Mouse (Mus musculus) right cerebral cortex, postnatal 14 days (tissue): ENCODE measurements around the gene Mrps18b.

ENCODE experiments used
- DNase-seq: peaks from one replicate; pipeline ENCODE4 v3.0.0; 2022

Gene Mrps18b

DNA sequence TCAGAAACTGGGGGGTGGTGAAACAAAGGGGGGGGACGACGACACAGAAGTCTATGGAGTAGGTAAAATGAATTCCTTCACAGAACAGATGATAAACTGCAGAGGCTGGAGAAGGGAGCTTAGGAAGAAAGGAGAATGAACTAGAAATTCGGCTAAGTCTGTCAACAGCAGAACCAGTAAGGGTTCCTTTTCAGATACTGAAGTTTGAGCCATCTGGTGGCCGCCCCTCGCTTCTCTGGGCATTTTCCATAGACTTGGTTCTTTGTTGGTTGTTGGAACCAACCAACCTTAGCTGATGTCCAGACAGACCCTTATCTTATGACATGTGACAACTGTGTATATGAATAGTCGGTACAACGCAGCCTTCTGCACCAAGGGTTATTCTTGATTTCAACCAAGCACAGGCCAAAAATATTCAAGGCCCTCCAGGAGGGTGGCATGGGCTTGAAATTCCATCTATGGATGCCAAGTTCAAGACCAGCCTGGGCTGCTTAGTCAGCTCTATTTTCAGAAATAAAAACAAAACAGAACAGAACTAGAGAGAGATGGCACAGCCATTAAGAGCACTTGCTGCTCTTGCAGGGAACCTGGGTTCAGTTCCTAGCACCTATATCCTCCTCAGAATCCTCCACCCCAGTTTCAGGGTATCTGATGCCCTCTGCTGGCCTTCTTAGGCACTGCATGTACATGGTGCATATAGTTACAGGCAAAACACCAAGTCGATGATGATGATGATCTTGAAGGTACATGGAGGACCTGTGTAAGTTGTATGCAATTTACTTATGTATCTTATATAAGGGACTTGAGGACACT lies 45.1 kb downstream of the Mrps18b start:
- no peak for DNase-seq

DNA sequence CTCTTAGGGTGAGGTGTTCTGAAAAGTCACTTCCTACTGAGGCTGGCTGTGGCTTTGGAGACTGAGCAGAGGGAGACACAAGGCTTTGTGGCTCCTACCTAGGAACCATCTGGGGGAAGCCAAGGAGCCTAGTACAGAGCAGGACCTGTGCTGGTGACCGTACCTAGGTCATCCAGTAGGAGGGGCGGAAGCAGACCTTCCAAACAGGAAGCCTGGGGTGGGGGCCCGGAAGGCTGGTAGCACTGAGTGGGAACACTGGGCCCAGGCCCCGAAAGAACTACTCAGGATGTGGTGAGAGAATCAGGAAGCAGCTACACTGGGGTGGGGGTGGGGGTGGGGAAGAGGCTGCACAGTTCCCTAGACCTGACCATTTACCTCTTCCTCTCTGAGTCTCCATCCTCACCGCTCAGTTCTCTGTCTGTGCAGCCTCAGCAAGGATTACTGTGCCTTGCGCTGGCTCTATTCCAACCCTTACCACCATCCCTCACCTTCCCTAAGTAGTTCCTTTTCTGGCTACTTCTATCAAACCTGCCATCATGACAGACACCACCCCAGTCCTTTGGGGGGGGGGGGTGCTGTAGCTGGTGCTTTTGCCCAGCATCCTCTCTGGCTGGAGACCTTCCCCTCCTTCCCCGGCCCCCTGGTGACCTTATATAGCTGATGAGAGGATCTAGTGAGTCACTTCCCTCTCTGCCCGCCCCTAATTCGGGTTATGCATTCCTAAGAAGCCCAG lies 45.9 kb downstream of the Mrps18b start:
- DNase-seq: peak; percentile 46

DNA sequence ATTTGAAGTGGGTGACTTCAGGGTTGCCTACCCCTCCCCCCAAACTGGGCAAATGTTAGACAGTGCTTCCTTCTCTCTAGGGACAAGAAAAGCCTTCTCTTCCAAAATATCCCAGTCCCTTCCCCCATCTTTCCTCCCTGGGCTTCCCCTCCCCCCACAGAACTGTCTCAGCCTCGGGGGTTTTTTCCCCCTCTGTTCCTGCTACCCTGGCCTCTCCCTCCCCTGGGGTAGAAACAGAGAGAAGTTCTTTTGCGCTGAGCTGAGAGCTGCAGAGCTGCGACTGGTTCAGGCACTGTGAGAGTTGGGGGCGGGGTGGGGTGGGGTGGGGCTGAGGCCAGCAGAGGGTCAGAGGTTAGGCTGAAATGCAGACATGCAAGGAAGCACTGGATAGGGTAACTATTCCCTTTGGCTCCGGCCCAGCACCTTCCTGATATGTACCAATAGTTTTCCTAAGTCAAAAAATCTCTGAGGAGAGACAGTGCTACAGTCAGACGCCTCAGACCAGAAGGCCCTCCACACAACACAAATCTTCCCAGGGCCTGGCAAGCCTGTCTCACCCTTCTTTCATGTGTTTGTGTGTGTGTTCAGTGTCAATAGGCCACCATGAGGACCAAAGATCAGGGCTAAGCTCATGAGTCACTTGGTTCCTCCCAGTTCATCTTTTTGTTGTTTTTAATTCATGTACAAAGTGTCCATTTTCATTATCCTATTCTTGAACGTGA lies 46.7 kb downstream of the Mrps18b start:
- DNase-seq: no peak

DNA sequence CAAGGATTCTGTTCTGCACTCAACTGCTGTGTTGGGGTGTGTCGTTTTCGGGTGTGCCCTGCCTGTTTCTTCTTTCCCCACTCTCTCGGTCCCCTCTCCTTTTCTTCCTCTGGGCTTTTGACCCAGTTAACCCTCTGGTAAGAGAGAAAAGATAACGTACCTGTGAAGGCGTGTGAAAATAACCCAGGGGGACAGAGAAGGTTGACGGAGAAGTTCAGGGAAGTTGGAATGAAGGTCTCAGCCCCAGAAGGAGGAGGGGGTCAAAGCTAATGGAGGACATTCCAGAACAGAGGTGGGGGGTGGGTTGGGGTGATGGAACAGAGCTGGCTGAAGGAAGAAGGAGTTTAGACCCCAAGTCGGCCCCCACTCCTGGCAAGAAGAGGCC lies 47.2 kb downstream of the Mrps18b start:
- no peak for DNase-seq

DNA sequence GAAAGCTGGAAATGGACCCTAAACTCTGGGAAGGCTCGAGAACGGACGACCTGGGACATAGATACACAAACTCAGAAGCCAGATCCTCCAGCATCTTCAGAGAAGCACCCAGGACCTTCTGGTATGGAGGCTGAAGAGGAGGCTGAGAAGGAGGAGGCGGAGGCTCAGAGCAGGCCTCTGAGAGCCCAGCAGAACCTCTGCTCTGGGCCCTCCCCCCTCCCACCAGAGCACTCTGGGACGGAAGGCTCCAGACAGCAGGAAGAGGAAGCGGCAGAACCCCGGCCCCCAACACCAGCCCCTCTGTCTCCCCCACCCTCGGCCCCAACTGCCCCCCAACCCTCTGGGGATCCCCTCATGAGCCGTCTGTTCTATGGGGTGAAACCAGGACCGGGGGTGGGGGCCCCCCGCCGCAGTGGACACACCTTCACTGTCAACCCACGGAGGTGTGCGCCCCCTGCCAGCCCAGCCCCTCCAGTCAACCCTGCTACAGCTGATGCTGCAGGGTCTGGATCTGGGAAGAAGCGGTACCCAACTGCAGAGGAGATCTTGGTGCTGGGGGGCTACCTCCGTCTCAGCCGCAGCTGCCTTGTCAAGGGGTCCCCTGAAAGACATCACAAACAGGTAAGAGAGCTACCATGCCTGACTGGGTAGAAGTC lies 47.9 kb downstream of the Mrps18b start:
- no peak for DNase-seq

DNA sequence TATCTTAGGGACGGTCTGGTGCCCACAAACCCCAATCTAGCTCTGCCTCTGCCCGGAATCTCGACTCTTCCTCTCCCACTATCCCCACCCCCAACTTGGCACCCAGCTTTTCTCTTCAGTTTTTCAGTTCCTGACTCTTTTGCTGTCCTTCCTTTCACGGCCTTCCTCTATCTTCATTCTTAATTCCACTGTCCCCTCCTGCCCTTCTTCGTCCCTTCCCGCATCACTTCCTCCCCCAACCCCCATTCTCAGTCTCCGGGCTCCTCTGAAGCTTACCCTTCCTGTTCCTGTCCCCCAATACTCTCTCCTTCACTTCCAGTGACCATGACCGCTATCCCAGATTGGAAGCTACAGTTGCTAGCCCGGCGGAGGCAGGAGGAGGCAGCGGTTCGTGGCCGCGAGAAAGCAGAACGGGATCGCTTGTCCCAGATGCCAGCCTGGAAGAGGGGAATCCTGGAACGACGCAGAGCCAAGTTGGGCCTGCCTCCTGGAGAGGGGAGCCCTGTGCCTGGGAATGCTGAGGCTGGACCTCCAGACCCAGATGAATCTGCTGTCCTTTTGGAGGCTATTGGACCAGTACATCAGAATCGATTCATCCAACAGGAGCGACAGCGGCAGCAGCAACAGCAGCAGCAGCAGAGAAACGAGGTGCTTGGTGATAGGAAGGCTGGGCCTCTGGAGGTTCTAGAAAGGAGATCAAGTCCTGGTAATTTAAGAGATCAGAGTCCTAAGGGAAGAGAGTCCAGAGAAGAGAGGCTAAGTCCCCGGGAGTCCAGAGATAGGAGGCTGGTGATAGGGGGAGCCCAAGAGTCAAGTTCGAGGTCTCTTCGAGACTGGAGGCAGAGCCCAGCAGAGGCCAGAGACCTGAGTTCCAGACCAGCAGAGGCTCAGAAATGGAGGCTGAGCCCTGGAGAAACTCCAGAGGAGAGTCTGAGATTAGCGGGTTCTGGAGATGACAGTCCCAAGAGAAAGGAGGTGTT lies 49.0 kb downstream of the Mrps18b start:
- no peak for DNase-seq

DNA sequence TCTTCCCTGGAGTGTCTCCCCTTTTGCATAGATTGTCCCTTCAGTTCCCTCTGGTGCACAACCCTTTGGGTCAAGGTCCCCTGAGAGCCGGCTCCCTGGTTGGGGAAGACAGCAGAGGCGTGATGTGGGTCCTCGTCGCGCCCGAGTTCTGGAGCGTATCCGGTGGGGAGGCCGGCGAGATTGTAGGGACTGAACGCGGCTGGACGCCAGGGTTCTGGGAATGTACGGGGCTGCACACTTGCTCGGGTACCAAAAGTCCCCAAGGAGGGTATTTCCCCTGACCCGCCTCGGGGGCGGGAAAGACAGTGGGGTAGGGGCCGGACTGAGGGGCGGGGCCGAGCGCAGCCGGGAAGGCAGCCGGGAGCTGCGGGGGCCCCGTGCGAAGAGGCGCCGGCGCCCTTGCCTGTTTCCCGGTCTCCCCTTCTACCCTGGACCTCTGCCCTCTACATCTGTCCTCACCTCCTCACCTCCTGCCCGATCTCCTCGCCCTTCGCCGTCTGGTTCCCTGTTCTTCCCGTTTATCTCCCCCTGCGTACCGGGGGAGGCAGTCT lies 49.8 kb downstream of the Mrps18b start:
- peak; percentile 44 for DNase-seq

DNA sequence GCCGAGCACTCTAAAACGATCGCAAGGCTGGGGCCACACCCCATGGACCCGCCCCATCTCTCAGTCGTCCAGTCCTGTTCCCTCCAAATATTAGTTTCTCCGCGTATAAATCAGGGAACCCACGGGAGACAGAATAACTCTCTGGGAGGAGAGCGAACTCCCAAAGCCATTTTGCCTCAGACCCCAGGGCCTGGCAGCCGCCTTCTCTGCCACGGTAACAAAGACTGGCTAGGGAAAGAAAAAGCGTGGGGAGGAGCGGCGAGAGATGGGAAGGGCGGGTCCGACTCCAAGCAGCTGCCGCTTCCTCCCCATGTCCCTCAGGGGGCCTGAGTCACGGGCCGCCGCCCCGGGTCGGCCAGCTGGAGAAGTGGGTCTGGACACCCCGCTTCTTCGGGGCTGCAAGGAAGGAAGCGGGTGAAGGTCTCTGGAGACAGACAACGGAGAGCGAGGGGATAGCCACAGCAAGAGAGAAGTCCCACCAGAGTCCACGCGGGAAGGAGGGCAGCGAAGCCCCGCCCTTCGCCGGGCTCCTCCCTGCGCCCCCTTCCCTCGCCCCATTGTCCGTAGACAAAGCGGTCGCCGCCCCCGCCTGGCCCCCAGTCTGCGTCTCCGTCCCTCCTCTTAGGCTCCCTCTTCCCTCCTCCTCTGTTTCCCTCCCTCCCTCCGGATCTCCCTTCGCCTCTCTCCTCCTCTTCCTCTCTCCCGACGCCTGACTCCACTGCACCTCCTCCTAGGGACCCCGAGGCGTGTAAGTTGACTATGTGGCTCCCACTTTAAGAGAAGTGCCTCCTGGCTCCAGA lies 50.5 kb downstream of the Mrps18b start, which contains the start of gene Ppp1r18:
Ppp1r18 (plus strand) TSS at position 113 of the 800 bp plus-strand sequence.
- DNase-seq: peak; percentile 57

DNA sequence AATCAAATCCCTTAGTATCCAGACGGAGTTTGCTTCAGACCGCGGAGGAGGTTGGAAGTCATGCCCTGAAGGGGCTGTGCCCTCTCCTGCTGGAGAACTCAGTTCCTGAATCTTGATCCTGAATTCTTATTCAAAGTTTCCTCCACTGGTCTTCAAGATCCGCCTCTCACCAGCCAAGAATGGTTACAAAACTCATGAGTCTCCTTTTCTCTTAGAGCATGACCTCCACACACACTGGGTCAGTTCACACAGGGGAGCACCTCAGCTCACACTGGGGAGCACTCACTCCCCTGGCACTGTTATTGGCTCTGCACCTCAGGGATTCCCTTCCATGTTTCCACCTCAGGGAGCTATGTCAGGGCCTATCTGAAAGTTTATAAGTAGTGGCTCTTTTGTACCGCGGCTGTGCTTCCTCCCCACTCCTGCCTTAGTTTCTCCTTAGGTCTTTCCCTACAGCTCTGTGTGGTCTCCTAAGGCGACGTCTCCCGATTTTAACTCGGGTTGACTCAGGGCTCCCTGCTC lies 51.3 kb downstream of the Mrps18b start:
- DNase-seq: no peak

DNA sequence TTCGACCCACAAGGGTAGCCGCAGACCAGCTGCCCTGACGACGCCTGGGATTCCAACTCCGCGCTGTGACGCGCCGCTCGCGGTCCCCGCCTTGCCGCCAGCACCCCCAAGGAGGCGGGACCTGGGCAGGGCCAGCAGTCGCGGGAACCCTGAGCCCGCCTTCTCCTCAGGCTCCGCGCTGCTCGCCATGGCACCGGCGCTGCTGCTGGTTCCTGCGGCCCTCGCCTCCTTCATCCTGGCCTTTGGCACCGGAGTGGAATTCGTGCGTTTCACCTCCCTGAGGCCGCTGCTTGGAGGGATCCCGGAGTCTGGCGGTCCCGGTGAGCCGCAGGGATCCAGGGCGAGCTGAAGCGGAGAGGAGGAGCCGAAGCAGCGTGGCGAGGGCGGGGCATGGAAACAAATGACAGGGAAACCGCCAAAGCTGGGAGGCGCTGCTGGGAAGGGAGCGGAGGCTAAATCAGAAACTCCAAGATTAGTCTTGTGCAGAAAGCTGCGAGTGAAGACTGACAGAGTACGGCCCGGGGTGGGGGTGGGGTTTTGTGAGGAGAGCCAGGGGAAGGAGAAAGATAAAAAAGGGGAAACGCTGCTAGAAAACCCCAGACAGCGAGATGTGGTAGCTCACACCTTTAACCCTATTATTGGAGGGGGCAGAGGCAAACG lies 54.9 kb downstream of the Mrps18b start, which contains the start of gene Nrm:
Nrm (plus strand) TSS at position 121 of the 660 bp plus-strand sequence.
- DNase-seq: peak; percentile 89

DNA sequence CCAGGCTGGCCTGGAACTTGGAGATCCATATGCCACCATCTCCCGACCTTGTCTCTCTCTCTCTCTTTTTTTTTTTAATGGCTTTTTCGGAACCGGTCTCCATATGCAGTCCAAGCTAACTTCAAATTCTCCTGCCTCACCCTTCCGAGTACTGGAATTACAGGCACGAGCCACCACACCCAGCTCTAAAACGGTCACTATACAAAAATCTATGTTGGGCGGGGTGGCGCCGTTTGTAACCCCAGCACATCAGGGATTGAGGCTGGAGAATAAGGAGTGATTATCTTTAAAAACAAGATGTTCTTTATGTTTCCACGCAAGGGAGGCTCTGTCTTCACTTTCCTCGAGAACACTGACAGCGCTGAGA lies 55.4 kb downstream of the Mrps18b start:
- no peak for DNase-seq
